Mouse (Mus musculus) cortical plate, adult 2 months (tissue): ENCODE measurements around the gene Cbfb.

Source experiments
- CTCF ChIP-seq: fragments of 200-500 bp; IDR thresholded peaks from 2 replicates; pipeline ENCODE4 v1.5.1; 2011; ENCODE audit warnings: mild to moderate bottlenecking, control low read depth, low read length; ENCODE audit not compliant: insufficient read depth; ENCODE audit errors: extremely low read depth
- POLR2A ChIP-seq: fragments of 200-500 bp; IDR thresholded peaks from 2 replicates; pipeline ENCODE4 v1.6.1; 2011; ENCODE audit warnings: mild to moderate bottlenecking, low read length, control low read depth; ENCODE audit not compliant: insufficient read depth; ENCODE audit errors: extremely low read depth

DNA sequence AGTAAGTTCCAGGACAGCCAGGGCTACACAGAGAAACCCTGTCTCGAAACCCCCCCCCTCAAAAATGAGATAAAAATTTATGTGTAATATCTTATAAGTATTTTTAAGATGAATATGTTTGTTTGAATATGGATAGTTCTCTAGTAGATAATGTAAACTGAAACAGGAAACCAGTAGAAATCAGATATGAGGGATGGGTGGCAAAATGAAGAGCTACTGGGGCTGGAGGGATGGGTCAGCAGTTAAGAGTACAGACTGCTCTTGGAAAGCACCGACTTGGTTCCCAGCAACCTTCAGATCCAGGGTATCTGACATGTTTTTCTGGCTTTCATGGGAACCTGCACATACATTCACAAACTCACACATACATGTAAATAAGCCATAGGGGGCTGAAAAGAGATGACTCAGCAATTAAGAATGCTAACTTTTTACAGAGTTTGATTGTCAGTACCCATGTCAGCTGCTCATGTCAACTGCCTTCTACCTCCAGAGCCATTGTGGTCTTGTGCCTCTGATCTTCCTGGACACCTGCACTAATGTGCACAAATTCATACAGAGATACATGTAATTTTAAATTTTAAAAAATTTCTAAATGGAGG, 37.3 kb downstream of the Cbfb start:
- TF ChIP-seq CTCF = no peak
- no peak for TF ChIP-seq POLR2A
